Mouse (Mus musculus) brain, adult 10 weeks (tissue): ENCODE data around the gene Pom121. TPM values are rescaled to one million over a fixed set of nuclear protein-coding genes. Genes with fewer than 3 reads are reported as not detected.

Source experiments
- polyA plus RNA-seq: library from polyadenylated mRNA; stranded (reverse); fragments of 350-450 nt; fragmentation: Illumina TruSeq; extraction: RNeasy Lipid Tissue Mini Kit (QIAGEN cat#74804); gene quantifications from one replicate; pipeline ENCODE4 v1.2.3, GENCODE M21; 2015; ENCODE audit warnings: low read depth, low replicate concordance

Pom121 gene
- 28.4 TPM for polyA plus RNA-seq

GRCm38 (mm10) chr5:135394004-135394823, at the start of gene Pom121:
TSS of gene Pom121 (minus strand) at chr5:135394546.

GRCm38 (mm10) chr5:135369787-135370654, 24.3 kb downstream of the Pom121 start, which contains the start of gene Nsun5:
TSS of gene Nsun5 (plus strand) at chr5:135369953.

DNA sequence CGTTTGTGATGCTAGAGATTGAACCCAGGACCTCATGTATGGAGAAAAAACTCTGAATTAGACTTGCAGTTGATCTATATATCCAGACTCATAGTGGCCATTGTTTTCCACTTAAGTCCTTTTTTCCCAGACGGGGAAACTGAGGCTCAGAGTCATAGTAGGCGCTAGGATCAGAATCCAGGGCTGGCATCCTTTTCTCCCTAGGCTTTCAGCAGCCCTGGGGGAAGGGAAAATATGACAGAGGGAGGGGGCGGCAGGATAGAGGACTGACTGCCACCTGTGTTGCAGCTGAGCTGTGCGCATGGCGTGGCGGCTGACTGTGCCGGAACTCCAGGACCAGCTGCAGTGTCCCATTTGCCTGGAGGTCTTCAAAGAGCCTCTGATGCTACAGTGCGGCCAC, 41.4 kb downstream of the Pom121 start, which contains the start of gene Trim50:
Gene Trim50 (plus strand): TSS at position 301 of the 400 bp plus-strand sequence.

GRCm38 (mm10) chr5:135349862-135350261, 44.5 kb downstream of the Pom121 start, which contains the start of gene Fkbp6:
TSS of gene Fkbp6 (minus strand) at chr5:135350044.

Other genes starting within 250 kb of the Pom121 start
- 13.0 TPM for gene Tbl2, start 244.9 kb downstream of the Pom121 start, polyA plus RNA-seq
- 59.0 TPM for gene Bcl7b, start 226.3 kb downstream of the Pom121 start, polyA plus RNA-seq
- gene Baz1b, start 207.3 kb downstream of the Pom121 start, polyA plus RNA-seq: 47.8 TPM
- 4.9 TPM for gene Fzd9, start 143.3 kb downstream of the Pom121 start, polyA plus RNA-seq
- gene Fkbp6, start 44.5 kb downstream of the Pom121 start, polyA plus RNA-seq: not detected
- not detected for gene Trim50, start 41.3 kb downstream of the Pom121 start, polyA plus RNA-seq
- 15.1 TPM for gene Nsun5, start 24.6 kb downstream of the Pom121 start, polyA plus RNA-seq
- 26.4 TPM for gene Hip1, start 150.6 kb upstream of the Pom121 start, polyA plus RNA-seq
- gene Ccl26, start 169.0 kb upstream of the Pom121 start, polyA plus RNA-seq: not detected
- 0.70 TPM for gene Ccl24, start 178.5 kb upstream of the Pom121 start, polyA plus RNA-seq
- 63.0 TPM for gene Rhbdd2, start 238.1 kb upstream of the Pom121 start, polyA plus RNA-seq